Mouse (Mus musculus) stomach, postnatal 0 days (tissue): ENCODE measurements around the gene Armc9.

Experiments
- CTCF ChIP-seq: IDR thresholded peaks from 2 replicates; pipeline ENCODE4 v1.5.1; 2016; ENCODE audit warnings: antibody characterized with exemption, low read depth, mild to moderate bottlenecking, moderate library complexity
- EP300 ChIP-seq: optimal IDR thresholded peaks from 2 replicates; pipeline ENCODE3; 2016; ENCODE audit warnings: antibody characterized with exemption

- TF ChIP-seq CTCF: no peak
- TF ChIP-seq EP300: no peak
Measured at GRCm38 (mm10) chr1:86281781-86282536, 127.4 kb downstream of the Armc9 start.
